Mouse (Mus musculus) cerebellum, adult 9-10 months (tissue): Measurements from ENCODE around the gene Il17rd.

Source experiments
- DNase-seq: peaks from one replicate; pipeline ENCODE4 v3.0.0; 2022

Gene Il17rd

GRCm38 (mm10) chr14:27150011-27150640 lies 111.4 kb downstream of the Il17rd start:
- DNase-seq = no peak

GRCm38 (mm10) chr14:27151432-27151831 lies 112.7 kb downstream of the Il17rd start:
- no peak for DNase-seq

- DNase-seq = no peak
Observed at GRCm38 (mm10) chr14:27155088-27155487, 116.3 kb downstream of the Il17rd start.

DNA sequence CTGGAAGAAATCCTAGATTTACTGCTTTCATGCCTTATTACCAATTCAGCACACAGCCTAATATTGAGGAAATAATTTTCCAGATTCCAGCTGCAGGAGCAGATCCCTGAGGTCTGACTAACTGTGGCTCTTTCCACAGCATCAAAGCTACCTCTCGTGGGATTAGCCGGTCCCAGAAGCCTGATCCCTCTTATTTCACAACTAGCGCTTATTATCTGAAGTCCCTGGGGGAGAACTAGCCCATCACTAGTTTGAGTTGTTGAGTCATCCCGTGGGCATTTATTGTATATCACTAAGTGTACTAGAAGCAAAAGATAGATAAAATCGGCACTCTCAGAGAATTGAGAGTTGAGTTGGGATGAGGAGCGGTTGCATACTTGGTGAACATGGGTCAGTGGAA lies 117.3 kb downstream of the Il17rd start:
- no peak for DNase-seq
